Mouse (Mus musculus) liver, embryonic 14 days (tissue): ENCODE data around the gene Cfap221. TPM values are rescaled to one million over a fixed set of nuclear protein-coding genes. Genes with fewer than 3 reads are reported as not detected.

Source experiments
- polyA plus RNA-seq: library from polyadenylated mRNA; depleted of rRNA; stranded (reverse); fragments of >200 nt; gene quantifications from 2 replicates; pipeline ENCODE4 v1.2.3, GENCODE M21; 2012; rRNA removed

The Cfap221 gene
- polyA plus RNA-seq = 0.02 and 0.03 TPM in 2 replicates

DNA sequence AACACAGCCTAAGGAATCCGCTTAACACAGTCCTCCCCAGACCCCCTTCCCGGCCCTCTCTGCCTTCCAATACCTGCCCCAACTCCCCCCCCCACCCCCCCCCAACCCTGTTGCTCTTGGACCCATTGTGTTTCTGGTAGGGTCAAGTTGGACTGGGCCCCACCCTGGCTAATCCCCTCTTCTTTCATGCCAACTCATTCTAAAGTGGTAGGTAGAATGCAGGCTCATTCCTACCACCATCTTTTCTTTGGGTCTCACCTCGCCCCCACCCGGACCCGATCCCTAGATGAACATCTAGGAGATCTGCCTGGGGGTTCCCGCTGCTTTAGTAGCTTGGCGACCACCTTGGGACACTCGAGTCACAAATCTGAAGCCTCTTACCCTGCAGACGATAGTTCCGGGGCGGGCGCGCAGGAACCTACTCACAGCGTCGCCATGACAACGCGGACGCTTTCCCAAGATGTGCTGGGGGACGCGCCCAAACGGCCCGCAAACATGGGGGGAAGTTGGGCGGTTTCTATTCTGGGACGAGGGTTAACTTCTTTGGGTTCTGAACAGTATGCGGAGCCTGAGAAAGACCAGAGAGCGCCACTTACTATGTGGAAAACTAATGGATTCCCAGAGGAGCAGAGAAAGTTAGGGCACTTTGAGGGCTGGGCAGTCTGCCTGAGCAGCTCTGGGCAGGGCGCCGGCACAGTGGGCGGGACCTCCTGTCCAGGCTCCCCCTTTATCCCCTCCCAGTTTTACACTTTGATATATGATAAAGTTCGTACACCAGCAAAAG, at the start of gene Cfap221:
Gene Cfap221, minus strand, starts transcription at position 437 of the 784 bp plus-strand sequence.

DNA sequence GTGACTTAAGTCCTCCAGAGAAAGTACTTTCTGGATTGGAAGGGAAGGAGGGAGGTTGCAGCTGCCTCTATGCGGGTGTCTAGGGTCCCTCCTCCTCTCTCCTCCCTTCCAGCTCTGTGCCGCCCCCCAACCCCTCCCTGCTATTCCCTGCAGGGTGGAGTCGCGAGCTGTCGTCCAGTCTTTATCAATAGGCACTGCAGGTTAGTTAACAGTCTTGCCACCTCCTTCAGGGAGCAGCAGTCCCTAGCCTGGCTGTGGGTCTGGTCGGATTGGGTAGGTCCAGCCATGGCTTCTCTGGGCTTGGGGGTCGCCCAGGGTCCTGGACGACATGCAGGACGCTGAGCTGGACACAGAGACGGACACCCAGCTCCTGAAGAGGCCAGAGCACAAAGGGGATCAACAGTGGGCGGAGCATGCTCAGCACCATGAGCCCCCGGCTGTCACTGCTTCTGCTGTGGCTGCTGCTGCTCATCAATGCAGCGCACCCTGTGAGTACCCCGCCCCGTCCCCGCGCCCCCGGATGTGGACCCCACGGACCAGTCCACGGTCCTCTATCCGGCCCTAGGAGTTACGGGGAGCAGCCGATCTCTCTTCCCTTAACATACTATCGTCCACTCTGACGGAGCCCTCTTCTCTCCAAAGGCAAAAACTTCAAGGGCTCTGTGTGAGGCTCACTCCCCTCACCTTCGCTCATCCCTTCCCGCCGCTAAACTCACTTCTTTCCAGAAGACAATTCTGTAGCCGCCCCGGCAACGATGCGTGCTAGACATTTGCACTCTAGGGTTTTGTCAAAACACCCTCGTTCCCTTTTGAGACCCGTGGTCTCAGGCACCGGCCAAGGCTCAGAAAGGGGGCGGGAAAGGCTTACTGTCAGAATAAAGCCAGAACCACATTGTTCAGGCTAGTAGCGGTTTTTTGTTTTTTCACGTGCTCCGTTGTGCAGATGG, 10.1 kb upstream of the Cfap221 start, which contains the start of gene Sctr:
Gene Sctr, plus strand, starts transcription at position 51 of the 947 bp plus-strand sequence.

DNA sequence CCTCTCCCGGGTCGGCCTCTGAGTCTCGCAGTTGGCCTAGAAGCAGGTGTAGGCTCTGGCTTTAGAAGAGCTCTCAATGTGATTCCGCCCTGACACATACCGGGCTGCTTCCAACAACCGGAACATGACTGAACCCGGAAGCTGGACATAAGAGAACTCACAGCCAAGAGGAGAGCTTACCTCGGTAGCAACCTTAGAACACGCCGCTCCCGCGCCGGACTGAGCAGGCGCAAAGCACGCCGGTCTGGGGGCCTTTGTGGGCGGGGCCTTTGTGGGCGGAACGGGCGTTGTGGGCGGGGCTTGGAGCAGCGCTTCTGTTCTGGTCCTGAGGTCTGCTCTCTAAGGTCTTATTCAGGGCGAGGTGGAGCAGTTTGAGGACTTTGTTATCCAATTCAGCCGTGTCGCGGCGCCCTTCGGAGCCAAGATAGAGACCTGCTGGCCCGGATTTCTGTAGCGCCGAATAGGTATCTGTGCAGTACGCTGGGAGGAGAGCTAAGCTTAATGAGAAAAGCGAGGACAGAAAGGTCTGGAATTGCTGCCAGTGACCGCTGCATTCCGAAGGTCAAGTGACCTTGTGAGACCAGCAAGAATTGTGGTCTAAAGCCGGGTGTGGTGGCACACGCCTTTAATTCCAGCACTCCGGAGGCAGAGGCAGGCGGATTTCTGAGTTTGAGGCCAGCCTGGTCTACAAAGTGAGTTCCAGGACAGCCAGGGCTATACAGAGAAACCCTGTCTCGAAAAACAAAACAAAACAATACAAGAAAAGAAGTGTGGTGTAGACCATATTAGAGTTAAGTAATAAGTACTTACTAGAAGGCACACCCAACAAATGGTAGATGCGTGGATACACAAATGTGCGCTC, 83.8 kb downstream of the Cfap221 start, which contains the start of gene Tmem177:
Gene Tmem177, minus strand, starts transcription at position 256 of the 862 bp plus-strand sequence.

Other genes starting within 250 kb of the Cfap221 start
- 1.3 and 1.4 TPM in 2 replicates for gene Ptpn4, start 159.6 kb downstream of the Cfap221 start, polyA plus RNA-seq
- gene Tmem177, start 84.0 kb downstream of the Cfap221 start, polyA plus RNA-seq = 2.8 and 3.0 TPM in 2 replicates
- gene Sctr, start 9.7 kb upstream of the Cfap221 start, polyA plus RNA-seq = 0.01 TPM in 1 of 2 replicates, not detected in the other
- 26.9 and 33.3 TPM in 2 replicates for gene Tmem37, start 76.8 kb upstream of the Cfap221 start, polyA plus RNA-seq
- gene Dbi, start 123.8 kb upstream of the Cfap221 start, polyA plus RNA-seq = 343 and 376 TPM in 2 replicates
- 3.4 and 4.3 TPM in 2 replicates for gene 3110009E18Rik, start 124.0 kb upstream of the Cfap221 start, polyA plus RNA-seq